Comparison of ENCODE assay signal across 23 mouse cellular contexts in genomic region chr1:152713924-152714323, GRCm38 (mm10). TPM values are rescaled to one million over a fixed set of nuclear protein-coding genes. Genes with fewer than 3 reads are reported as not detected.
"Had no signal": no experiment of that assay in that cellular context is flagged by ENCODE, and none has a peak within 500 bp of the region (broad histone marks: within the 10 kb centered on the region; RNA-seq: fewer than 3 reads in every experiment).

No protein-coding gene starts in this region.

- H3K27me3 ChIP-seq: lung, embryonic 15.5 days; midbrain, embryonic 12.5 days; neural tube, embryonic 12.5 days; stomach, embryonic 15.5 days had no signal

- H3K4me2 ChIP-seq: lung, embryonic 15.5 days; midbrain, embryonic 12.5 days; neural tube, embryonic 12.5 days; stomach, embryonic 15.5 days had no signal

- H3K9ac ChIP-seq: liver, postnatal 0 days; lung, embryonic 15.5 days; midbrain, embryonic 12.5 days; neural tube, embryonic 12.5 days; stomach, embryonic 15.5 days had no signal

- H3K4me3 ChIP-seq: lung, embryonic 15.5 days; megakaryocyte, embryonic 14.5 days; midbrain, embryonic 12.5 days; neural tube, embryonic 12.5 days; stomach, embryonic 15.5 days had no signal

- H3K36me3 ChIP-seq: lung, embryonic 15.5 days; midbrain, embryonic 12.5 days; neural tube, embryonic 12.5 days; stomach, embryonic 15.5 days had no signal

- H3K9me3 ChIP-seq: lung, embryonic 15.5 days; midbrain, embryonic 12.5 days; neural tube, embryonic 12.5 days; stomach, embryonic 15.5 days had no signal

- DNase-seq: liver, postnatal 0 days; lung, adult 2 months; lung, postnatal 14 days; lung, postnatal 36 days; midbrain, embryonic 14.5 days; right cerebral cortex, postnatal 14 days; thymus, adult 2 months; thymus, postnatal 25 days; thymus, postnatal 4 days had no signal

- H3K27ac ChIP-seq: lung, embryonic 15.5 days; macrophage; midbrain, embryonic 12.5 days; neural tube, embryonic 12.5 days; stomach, embryonic 15.5 days; stomach, postnatal 0 days had no signal

- H3K4me1 ChIP-seq: megakaryocyte, embryonic 14.5 days; midbrain, embryonic 12.5 days; neural tube, embryonic 12.5 days; stomach, embryonic 15.5 days had no signal

- ATAC-seq: liver, postnatal 0 days; lung, postnatal 0 days; midbrain, embryonic 16.5 days had no signal

RNA-seq across cellular contexts. Expression of gene Apobec4, which starts 36.4 kb away (rescaled TPM):
- total RNA-seq: megakaryocyte progenitor cell, adult 5-6 weeks; monocyte, adult 5-6 weeks; neutrophil, adult 5-6 weeks had no signal
- polyA plus RNA-seq: liver, postnatal 0 days; macrophage; midbrain, embryonic 12.5 days; midbrain, embryonic 14.5 days; midbrain, embryonic 16.5 days; neural tube, embryonic 12.5 days; spleen, adult 2 months; stomach, postnatal 0 days; thymus, adult 2 months; urinary bladder, adult 2 months had no signal
